Mouse (Mus musculus) c-Kit-positive CD71-positive TER-119-negative erythroid progenitor cells, embryonic 14.5 days (primary cell): ENCODE results near the gene Sult1b1.
"Not testable (repeated sequence)": the region's sequence is repeated elsewhere in the genome, so short reads cannot be mapped to it uniquely, and the experiment has no call there.

Source experiments
- DNase-seq: peaks from one replicate; pipeline ENCODE4 v3.0.0-alpha.2; 2013; ENCODE audit warnings: low read depth

The Sult1b1 gene

GRCm38 (mm10) chr5:87538111-87538510, at the start of gene Sult1b1:
Gene Sult1b1, minus strand, starts transcription at chr5:87538195.
- DNase-seq: no peak

GRCm38 (mm10) chr5:87580389-87580788, 42.4 kb upstream of the Sult1b1 start:
- DNase-seq: no peak

DNA sequence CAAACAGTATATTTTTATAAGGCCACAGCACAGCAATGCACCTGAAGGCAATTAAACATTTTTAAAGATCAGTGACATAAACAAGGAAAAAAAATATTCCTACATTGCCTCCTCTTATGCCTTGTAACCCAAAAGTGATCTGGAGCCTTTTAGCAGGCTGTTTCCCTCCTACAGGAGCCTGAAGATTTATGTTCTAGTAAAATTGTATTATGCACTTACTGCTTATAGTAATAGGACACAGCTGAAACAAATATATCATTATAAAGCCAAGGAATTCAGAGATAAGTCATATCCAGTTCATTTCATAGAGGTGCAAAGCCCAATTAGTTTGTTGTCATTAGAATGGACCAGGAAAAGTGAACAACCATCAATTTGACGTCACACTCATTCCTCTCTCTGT, 36.2 kb upstream of the Sult1b1 start:
- DNase-seq: no peak

GRCm38 (mm10) chr5:87573490-87573889, 35.5 kb upstream of the Sult1b1 start:
- no peak for DNase-seq

GRCm38 (mm10) chr5:87572781-87573180, 34.8 kb upstream of the Sult1b1 start:
- no peak for DNase-seq

GRCm38 (mm10) chr5:87568845-87569244, 30.9 kb upstream of the Sult1b1 start, which contains the start of gene Sult1d1:
Gene Sult1d1, minus strand, starts transcription at chr5:87569027.
- no peak for DNase-seq

DNA sequence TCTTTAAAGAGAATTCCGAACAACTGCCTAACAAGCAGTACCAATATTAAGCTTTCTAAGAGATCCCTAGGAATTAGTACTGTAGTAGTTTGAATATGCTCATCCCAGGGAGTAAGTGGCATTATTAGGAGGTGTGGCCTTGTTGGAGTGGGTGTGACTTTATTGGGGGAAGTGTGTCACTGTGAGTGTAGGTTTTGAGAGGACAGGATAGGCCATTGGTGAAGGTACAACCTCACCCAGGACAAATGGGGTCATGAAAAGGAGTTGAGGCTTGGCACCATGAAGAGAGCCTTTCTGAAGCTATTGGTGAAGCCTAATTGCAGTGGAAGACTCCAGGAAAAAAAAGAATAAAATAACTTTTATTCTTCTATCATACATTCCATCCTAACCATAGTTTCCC, 29.3 kb upstream of the Sult1b1 start:
- no peak for DNase-seq

GRCm38 (mm10) chr5:87562966-87563365, 25.0 kb upstream of the Sult1b1 start:
- no peak for DNase-seq

- no peak for DNase-seq
Measured at GRCm38 (mm10) chr5:87562526-87562925, 24.5 kb upstream of the Sult1b1 start.

DNA sequence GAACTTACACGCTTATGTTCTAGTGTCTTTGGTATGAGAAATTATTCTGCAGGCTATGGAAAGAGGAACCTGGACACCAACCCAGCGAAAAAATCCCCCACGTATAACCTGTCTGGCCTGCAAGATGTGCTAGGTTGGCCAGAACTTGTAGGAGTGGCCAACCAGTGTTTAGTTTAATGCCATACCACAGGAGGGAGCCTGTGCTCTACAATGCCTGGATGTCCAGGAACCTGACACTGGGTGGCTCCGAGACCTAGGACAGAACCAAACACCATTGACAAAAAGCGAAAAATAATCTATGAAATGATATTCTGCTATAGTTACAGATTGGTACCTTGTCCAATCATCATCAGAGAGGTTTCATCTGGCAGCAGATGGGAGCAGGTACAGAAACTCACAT, 22.1 kb upstream of the Sult1b1 start:
- no peak for DNase-seq

- DNase-seq: no peak
Measured at GRCm38 (mm10) chr5:87550935-87551334, 12.9 kb upstream of the Sult1b1 start.

- DNase-seq: no peak
Measured at GRCm38 (mm10) chr5:87535994-87536644, 1.9 kb downstream of the Sult1b1 start.

DNA sequence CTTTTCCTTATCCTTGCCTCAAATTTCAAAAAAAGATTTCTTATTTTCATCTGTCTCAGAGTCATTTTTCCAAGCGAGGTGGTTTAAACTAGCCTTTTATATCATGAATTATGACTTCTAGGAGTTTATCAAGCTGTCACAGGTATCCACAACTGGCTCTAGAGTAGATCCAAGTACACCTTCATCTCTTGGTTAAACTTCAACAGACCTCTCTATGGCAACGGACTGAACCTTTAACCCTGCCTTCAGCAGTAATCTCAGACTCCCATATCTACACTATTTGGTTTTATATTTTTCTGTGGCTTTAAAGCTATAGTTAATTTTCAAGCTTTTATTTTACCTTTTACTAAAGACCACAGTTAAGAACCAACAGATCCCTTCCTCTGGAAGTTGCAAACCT, 5.7 kb downstream of the Sult1b1 start:
- DNase-seq: no peak

- not testable (repeated sequence) for DNase-seq
Measured at GRCm38 (mm10) chr5:87523561-87523960, 14.4 kb downstream of the Sult1b1 start.

- DNase-seq: no peak
Measured at GRCm38 (mm10) chr5:87505776-87506458, 32.1 kb downstream of the Sult1b1 start.

GRCm38 (mm10) chr5:87502687-87503086, 35.3 kb downstream of the Sult1b1 start:
- DNase-seq: no peak

DNA sequence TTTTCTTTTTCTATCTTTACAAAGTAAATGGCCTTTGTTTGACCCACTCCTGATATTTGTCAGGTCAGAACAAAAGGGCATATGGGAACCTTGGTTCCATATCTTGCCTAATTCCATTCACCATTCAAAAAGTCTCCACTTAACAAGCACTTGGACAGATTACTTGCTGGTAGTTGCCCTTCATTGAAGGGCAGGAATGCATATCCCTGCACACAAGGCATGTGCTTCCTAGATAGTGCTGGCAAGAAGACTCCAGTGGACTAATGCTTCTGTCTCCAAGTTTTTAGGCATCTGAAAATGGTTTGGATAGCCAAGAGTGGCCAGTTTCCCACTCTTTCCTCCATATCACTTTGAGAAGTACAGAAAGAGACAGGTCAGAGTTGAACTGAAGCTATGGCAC, 38.7 kb downstream of the Sult1b1 start:
- DNase-seq: no peak

DNA sequence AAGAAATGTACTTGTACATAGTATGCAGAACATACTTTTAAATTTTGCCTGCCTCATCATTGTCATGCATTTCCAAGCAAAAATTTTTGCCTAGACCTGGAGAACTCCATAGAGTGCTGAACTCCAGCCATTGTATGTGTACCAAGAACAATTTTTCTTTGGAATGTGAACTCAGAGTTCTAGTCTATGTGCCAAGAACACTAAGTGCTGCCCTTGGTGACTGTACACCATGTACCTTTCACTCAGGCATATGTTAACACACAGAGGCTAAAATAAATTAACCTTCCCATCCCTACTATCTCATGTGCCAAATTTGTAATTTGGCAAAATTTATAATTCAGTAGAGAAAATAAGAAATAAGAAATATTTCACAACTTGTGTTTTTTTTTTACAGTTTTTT, 39.1 kb downstream of the Sult1b1 start:
- DNase-seq: no peak

DNA sequence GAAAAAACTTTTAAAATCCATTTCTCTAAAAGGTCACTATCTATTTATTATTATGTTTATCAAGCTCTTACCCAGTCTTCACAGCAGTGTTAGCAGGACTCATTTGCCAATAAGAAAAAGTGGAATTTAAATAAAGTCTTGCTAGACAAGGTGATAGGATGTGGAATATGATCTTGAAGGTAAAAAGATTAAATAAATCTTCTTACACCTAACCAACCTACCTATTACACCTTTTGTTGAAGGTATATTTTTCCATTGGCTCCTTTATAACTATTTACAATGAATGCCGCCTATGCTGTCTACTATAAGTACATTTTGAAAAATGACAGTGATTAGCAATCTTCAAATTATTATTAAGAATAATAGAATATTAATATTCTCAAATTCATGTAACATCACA, 47.2 kb downstream of the Sult1b1 start, which contains the start of gene Ugt2a1:
TSS of gene Ugt2a1 (minus strand) at position 101 of the 400 bp plus-strand sequence.
- no peak for DNase-seq

DNA sequence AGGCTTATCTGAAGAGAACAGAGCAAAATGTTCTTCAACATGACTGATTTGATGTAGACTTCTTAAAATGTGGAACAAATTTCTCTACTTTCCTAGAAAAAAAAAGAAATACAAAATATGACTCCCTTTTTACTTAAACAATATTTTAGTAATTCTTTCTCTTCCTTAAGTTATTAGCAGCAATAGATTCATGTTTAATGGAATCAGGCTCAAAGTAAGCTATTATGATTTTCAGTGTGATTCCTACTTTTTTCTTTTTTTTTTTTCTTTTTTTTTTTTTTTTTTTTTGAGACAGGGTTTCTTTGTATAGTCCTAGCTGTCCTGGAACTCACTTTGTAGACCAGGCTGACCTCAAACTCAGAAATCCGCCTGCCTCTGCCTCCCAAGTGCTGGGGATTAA, 51.3 kb downstream of the Sult1b1 start, which contains the start of gene Gm43638:
TSS of gene Gm43638 (minus strand) at position 101 of the 400 bp plus-strand sequence.
- DNase-seq: not testable (repeated sequence)

- DNase-seq: no peak
Measured at GRCm38 (mm10) chr5:87482160-87482559, 55.8 kb downstream of the Sult1b1 start, which contains the start of gene Ugt2a2. Gene Ugt2a2, minus strand, starts transcription at chr5:87482260.
